Mouse (Mus musculus) kidney, adult 8-10 months (tissue): ENCODE data around the gene Golim4.
"Not testable (repeated sequence)": the region's sequence is repeated elsewhere in the genome, so short reads cannot be mapped to it uniquely, and the experiment has no call there.

ENCODE experiments used
- DNase-seq, 2 experiments: peaks; one replicate each; pipeline ENCODE4 v3.0.0; 2022

Gene Golim4

GRCm38 (mm10) chr3:75956551-75957302 lies at the start of gene Golim4:
Golim4 (minus strand) TSS chr3:75956949.
- peak; percentile 86 to 88 for DNase-seq

GRCm38 (mm10) chr3:76005621-76006020 lies 48.9 kb upstream of the Golim4 start:
- DNase-seq, result no peak

DNA sequence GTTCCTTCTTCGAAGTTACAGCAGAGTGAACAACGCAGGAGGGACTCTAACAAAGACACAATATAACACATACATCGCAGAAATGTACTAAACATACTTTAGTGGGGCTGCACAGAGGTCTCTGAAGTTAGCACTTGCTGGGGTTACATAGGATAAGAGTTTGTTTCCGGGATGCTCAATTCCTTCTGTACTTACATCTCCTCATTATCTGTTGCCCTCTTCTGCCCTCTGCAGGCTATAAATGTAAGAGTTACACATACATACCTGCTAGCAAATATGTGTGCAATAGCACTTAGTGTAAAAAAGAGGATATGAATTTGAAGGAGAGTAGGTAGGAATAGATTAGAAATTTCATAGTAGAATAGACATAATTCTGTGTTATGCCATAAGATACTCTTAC lies 44.4 kb upstream of the Golim4 start:
- peak; percentile 17 to 20 for DNase-seq

DNA sequence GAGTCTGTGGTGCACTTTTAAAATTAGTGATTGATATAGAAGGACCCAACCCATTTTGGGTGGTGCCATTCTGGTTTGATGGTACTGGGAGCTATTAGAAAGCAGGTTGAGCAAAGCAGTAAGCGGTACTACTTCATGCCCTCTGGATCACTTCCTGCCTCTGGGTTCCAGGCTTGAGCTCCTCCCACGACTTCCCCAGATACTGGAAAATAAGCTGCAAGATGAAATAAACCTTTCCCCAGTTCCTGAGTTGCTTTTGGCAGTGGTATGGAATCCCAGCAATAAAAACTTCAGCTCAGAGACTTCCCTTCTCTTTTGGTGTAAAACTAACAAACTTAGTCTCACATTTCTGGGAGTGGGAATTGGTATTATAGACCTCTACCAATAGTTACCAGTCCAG lies 43.7 kb upstream of the Golim4 start:
- DNase-seq, result no peak

DNA sequence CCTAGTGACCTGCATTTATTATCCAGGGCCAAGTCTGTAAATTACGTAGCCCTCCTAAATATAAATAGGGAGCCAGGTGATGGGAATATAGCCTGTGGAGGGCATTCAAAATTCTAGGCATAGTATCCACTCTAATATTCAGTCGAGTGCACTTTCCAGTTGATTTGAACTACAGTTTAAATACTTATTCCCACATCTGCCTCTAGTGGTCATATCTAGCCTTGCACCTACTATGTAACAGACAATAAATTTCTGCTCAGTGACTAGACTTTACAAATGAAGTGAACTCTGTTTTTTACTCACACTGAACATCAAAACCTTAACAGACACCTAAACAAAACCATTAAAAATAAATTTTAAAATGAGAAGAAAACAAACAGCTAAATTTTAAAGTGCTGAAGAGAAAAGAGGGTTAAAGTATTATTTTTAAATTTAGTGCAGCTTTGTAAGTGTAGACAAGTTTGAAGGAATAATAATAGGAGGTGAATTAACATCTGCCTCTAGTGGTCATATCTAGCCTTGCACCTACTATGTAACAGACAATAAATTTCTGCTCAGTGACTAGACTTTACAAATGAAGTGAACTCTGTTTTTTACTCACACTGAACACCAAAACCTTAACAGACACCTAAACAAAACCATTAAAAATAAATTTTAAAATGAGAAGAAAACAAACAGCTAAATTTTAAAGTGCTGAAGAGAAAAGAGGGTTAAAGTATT lies 24.4 kb upstream of the Golim4 start:
- DNase-seq, result peak in 1 of 2 experiments; percentile 7

- not testable (repeated sequence) for DNase-seq
Measured at GRCm38 (mm10) chr3:75962784-75963772, 6.3 kb upstream of the Golim4 start.

- no peak for DNase-seq
Measured at GRCm38 (mm10) chr3:75955661-75956491, 873 bp downstream of the Golim4 start.

GRCm38 (mm10) chr3:75954185-75954584 lies 2.6 kb downstream of the Golim4 start:
- no peak for DNase-seq

- no peak for DNase-seq
Measured at GRCm38 (mm10) chr3:75952328-75953060, 4.3 kb downstream of the Golim4 start.

- DNase-seq, result no peak
Measured at GRCm38 (mm10) chr3:75950897-75951296, 5.9 kb downstream of the Golim4 start.

GRCm38 (mm10) chr3:75949358-75949757 lies 7.4 kb downstream of the Golim4 start:
- no peak for DNase-seq

DNA sequence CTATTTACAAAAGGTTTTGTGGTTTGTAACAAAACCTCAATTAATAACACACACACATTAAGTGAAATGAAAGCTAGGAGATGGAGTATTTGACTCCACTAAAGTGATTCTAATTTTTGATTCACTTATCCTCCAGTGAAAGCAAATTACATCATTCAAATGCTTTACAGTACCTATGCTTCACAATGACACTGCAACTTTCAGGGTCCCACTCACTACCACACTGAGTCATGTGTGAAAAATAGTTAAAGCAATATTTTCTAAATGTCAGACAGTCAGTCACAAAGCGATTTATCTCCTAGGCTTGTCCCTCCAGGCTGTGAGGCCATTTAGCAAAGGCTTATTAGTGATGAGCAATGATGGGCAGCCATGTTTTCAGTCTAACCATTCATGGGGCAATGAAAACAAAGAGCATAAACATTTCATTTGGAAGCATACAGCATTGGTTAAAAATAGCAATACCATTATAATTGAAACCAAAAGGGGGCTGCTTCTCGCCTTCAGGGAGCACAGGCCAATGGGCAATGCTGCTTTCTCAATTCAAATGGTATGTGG lies 8.1 kb downstream of the Golim4 start:
- no peak for DNase-seq

DNA sequence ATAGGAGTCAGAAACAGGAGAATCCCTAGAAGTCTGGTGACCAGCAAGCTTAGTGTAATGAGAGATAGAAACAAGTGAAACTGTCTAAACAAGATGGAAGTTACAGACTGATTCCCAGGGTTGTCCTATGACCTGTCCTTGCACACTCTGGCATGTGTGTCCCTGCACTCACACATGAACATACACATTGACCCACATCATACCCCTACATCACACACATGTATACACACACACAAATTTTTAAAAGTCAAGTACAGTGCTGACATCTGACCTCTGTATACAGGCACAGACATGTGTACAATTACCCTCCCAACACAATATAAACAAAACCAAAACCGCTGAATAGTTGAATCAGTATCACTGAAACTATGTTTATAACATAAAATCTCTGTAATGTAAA lies 8.7 kb downstream of the Golim4 start:
- DNase-seq, result no peak

- DNase-seq, result no peak
Measured at GRCm38 (mm10) chr3:75942303-75943060, 14.3 kb downstream of the Golim4 start.

GRCm38 (mm10) chr3:75941864-75942263 lies 14.9 kb downstream of the Golim4 start:
- DNase-seq, result no peak

DNA sequence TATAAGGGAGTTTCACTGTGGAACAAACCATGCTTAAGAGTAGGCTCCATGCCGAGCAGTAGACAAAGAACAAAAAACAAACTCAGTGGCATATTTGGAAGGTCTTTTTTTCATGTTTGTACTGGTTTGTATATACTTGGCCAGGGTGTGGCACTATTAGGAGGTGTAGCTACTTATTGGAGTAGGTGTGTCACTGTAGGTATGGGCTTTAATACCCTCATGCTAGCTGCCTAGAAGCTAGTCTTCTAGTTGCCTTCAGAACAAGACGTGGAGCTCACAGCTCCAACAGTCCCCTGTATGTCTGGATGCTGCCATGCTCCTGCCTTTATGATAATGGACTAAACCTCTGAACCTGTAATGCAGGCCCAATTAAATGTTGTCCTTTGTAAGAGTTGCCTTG lies 20.6 kb downstream of the Golim4 start:
- no peak for DNase-seq

GRCm38 (mm10) chr3:75930659-75931225 lies 26.0 kb downstream of the Golim4 start:
- DNase-seq, result no peak

DNA sequence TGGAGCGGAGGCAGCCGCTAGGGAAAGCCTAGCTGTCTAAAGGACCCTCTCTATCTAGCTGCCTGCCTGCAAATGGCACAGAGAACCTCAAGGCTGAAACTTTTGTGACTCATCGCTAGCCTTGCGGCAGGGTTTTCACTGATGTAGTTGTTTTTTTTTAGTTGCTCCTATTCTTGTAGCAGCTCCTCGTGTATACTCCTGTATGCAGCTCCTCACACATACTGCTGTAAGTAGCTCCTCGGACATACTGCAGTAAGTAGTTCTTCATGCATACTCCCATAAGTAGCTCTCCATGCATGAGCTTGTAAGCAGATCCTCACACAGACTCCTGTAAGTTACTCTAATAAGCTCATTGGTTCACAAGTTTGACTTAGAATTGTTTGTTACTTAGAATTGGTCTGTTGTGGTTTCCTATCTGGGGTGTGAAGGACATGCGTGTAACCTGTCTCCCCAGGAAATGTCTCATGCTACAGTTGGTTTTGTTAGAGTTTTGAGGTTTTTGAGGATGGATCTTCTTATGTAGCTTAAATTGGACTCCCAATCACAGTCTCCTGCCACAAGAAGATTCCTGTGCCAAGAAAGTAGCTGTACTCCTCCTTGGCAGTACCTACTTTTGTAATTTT lies 26.7 kb downstream of the Golim4 start:
- DNase-seq, result no peak

GRCm38 (mm10) chr3:75926327-75926726 lies 30.4 kb downstream of the Golim4 start:
- DNase-seq, result no peak
